Mouse (Mus musculus) limb, embryonic 14.5 days (tissue): Measurements from ENCODE around the gene Rap1gap2. TPM values are rescaled to one million over a fixed set of nuclear protein-coding genes. Genes with fewer than 3 reads are reported as not detected.
A peak's percentile ranks its signal among the peaks of the same experiment; 100 is the strongest.

ENCODE experiments used
- ATAC-seq: fragments of 200-750 bp; cut with Nextera tagmentation; 2 replicates; pipeline ENCODE4 v1.8.0; 2017; ENCODE audit warnings: low read depth, moderate number of reproducible peaks, moderate TSS enrichment; ENCODE audit not compliant: low FRiP score
- DNase-seq: peaks from one replicate; pipeline ENCODE4 v3.0.0-alpha.2; 2015; ENCODE audit warnings: low spot score
- H3K27ac ChIP-seq: fragments of 300-500 bp; sonication (generic); replicated peaks from 2 replicates; pipeline ENCODE4 v1.5.1; 2014; ENCODE audit warnings: low read depth, mild to moderate bottlenecking, low read length, moderate library complexity, mixed read lengths
- H3K27me3 ChIP-seq: fragments of 300-500 bp; sonication (generic); 2 replicates; pipeline ENCODE4 v1.6.1; 2014; ENCODE audit warnings: low read length, mixed read lengths; ENCODE audit not compliant: control insufficient read depth, insufficient read depth
- H3K36me3 ChIP-seq: fragments of 300-500 bp; sonication (generic); 2 replicates; pipeline ENCODE4 v1.6.1; 2014; ENCODE audit warnings: mild to moderate bottlenecking, low read length, moderate library complexity, mixed read lengths; ENCODE audit not compliant: control insufficient read depth, insufficient read depth
- H3K4me1 ChIP-seq: fragments of 300-500 bp; sonication (generic); 2 replicates; pipeline ENCODE4 v1.6.1; 2014; ENCODE audit warnings: antibody characterized with exemption, low read length, mixed read lengths; ENCODE audit not compliant: control insufficient read depth, insufficient read depth
- H3K4me2 ChIP-seq: fragments of 300-500 bp; sonication (generic); replicated peaks from 2 replicates; pipeline ENCODE4 v1.6.1; 2014; ENCODE audit warnings: low read depth, mild to moderate bottlenecking, low read length, moderate library complexity; ENCODE audit not compliant: severe bottlenecking
- H3K4me3 ChIP-seq: fragments of 300-500 bp; sonication (generic); replicated peaks from 2 replicates; pipeline ENCODE4 v1.5.1; 2014; ENCODE audit warnings: low read length
- H3K9ac ChIP-seq: fragments of 300-500 bp; sonication (generic); 2 replicates; pipeline ENCODE4 v1.6.1; 2014; ENCODE audit warnings: mild to moderate bottlenecking, low read depth, low read length, moderate library complexity; ENCODE audit not compliant: severe bottlenecking
- H3K9me3 ChIP-seq: fragments of 300-500 bp; sonication (generic); 2 replicates; pipeline ENCODE4 v1.6.1; 2016; ENCODE audit warnings: low read length; ENCODE audit not compliant: control insufficient read depth
- POLR2A ChIP-seq: fragments of 200-500 bp; IDR thresholded peaks from 2 replicates; pipeline ENCODE4 v1.8.0; 2012; ENCODE audit warnings: inconsistent platforms, mild to moderate bottlenecking, moderate library complexity, borderline replicate concordance; ENCODE audit not compliant: insufficient read depth, insufficient read length; ENCODE audit errors: extremely low read depth
- WGBS: fragments of 180-500 bp; shearing (Covaris S2); extraction: QIAGEN DNeasy Blood & Tissue Kit; methylation state at CpG from one replicate; pipeline ENCODE4 v1.1.7; 2014; 5-methylcytosine and 5-hydroxymethylcytosine counted together
- polyA plus RNA-seq, 2 experiments: library from polyadenylated mRNA; depleted of rRNA in 1 of 2; stranded (reverse) in 1 of 2; unstranded in 1 of 2; fragments of >200 nt; fragmentation: Nextera tagmentation in 1 of 2; extraction: Ambion mirVana in 1 of 2; gene quantifications; 2 replicates each; pipeline versions ENCODE4 v1.2.1 to v1.2.3; 2012 to 2014

Gene Rap1gap2
- polyA plus RNA-seq, 2 experiments, result 1.1 to 4.1 TPM

DNA sequence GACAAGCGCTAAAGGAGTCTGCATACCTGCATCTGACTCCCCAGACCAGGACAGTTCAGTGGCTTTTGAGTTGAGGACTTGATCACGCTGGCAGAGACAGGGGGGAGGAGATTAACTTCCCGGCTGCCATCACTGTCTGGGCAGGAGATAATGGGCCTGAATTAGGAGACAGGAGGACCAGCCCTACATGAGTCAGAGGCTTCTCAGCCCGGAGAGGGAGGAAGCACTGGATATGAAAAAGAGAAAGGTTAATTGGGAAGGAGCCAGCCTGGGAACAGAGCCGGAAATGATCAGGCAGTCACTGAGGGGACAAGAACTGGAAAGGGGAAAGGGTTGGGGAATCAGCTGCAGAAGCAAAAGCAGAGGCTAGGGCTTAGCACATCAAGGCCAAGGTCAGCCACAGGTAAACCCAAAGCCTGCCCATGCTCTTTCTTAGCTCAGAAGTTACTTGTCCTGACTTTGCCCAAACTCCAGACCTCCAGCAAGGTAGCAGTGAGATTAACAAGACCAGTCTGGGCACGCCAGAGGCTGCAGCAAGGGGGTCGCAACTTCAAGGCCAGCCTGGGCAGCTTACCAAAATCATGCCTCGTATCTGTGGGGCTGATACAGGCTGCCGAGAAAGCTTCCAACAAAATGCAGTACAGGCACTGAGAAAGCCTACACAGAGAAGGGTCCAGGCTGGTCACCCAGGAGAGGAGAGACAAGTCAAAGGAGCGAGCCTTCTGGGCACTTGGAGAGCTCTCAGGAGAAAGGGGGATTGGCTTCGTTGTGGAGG lies 53.1 kb downstream of the Rap1gap2 start:
- DNase-seq (peak; percentile 11), ATAC-seq (no peak)
- Histone ChIP-seq H3K27ac (no peak overlapping the region), H3K9ac (no peak overlapping the region), H3K27me3 (no peaks in the 10 kb centered on the region), H3K4me2 (no peak overlapping the region), H3K4me1 (no peaks in the 10 kb centered on the region), H3K9me3 (no peaks in the 10 kb centered on the region), H3K4me3 (no peak overlapping the region), H3K36me3 (no peaks in the 10 kb centered on the region)
- 53% methylated on average over 11 of the region's 11 CpGs for WGBS
- TF ChIP-seq POLR2A, result no peak

DNA sequence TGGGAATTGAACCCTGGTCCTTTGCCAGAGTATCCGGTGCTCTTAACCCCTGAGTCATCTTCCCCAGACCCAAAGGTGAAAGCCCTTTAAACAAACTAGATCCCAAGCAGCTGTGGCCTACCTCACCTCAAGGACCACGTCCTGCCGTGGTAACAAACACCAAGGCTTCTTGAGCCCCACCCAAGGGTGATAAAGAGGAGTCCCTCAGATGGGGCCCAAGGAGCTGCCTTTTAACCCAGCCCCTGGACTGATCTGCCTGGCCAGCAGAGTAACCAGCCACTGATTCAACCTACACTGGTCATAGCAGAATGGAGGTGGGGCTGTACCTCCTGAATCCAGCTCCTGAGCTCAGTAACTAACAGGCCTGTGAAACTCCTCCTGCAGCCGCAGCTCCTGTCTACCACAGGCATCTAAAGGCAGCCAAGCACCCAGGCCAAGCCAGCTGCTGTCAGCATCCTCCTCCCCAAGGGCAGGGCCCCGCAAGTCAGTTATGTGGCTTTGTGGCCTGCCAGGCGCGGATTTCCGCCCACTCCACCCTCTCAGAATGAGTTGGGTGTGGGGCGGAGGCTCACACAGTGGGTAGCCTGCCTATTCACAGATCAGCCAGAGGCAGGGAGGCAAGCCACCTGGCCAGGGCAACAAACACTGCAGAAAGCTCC lies 54.9 kb downstream of the Rap1gap2 start:
- H3K4me2 ChIP-seq, result no peak overlapping the region
- ATAC-seq (no peak), DNase-seq (no peak)
- H3K4me3 ChIP-seq, result no peak overlapping the region
- 50% methylated on average over 9 of the region's 9 CpGs for WGBS
- H3K9ac ChIP-seq, result no peak overlapping the region
- TF ChIP-seq POLR2A, result no peak
- no peaks in the 10 kb centered on the region for H3K36me3 ChIP-seq
- no peak overlapping the region for H3K27ac ChIP-seq
- no peaks in the 10 kb centered on the region for H3K9me3 ChIP-seq
- H3K27me3 ChIP-seq, result no peaks in the 10 kb centered on the region
- no peaks in the 10 kb centered on the region for H3K4me1 ChIP-seq

DNA sequence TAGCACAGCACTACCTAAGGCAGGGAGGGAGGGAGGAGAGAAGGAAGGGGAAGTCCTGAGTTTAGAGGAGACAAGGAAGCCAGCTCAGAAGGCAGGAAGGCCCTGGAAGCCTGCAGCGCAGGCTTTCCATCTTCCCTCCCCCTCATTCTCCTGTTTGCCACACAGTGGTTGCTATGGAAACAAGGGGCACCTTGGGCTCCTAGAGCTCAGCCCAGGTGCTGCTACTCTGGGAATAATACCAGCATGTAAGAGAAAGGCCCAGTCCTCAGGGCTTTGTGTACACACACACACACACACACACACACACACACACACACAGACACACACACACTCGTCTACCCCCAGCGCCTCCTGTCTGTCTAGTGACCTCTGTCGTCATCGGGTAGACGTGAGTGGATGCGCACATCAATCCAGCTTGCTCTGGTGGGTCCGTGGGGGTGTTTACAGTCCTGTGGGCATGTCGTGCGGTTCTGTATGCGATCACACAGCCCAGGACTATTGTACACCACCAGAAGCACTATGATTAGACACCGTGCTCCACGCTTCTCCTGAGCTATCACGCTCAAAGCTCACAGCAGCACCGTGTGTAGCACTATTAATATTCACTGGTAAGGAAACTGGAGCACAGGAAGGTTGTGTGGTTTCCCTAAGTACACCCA lies 55.9 kb downstream of the Rap1gap2 start:
- no peak for TF ChIP-seq POLR2A
- H3K4me3 ChIP-seq, result no peak overlapping the region
- H3K4me2 ChIP-seq, result no peak overlapping the region
- WGBS, result 69% methylated on average over 15 of the region's 15 CpGs
- H3K4me1 ChIP-seq, result no peaks in the 10 kb centered on the region
- H3K36me3 ChIP-seq, result no peaks in the 10 kb centered on the region
- ATAC-seq (no peak), DNase-seq (peak; percentile 12)
- H3K9ac ChIP-seq, result no peak overlapping the region
- no peaks in the 10 kb centered on the region for H3K9me3 ChIP-seq
- no peaks in the 10 kb centered on the region for H3K27me3 ChIP-seq
- no peak overlapping the region for H3K27ac ChIP-seq

DNA sequence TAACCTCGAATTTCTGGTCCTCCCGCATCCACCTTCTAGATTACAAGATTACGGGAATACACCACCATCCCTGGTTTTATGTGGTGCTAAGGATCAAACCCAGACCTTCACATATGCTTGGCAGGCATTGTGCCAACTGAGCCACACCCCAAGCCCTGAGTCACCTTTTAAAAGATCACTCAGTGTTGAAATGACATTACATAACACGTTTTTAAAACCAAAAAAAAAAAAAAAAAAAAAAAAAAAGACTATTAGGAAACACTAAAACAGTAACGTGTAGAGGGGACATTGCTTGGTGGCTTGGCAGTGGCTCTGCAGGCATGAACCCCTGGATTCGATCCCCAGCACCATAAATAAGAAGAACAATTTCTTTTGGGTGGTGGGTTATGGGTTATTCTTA lies 59.1 kb downstream of the Rap1gap2 start:
- DNase-seq, result no peak
- no peaks in the 10 kb centered on the region for H3K36me3 ChIP-seq
- H3K9ac ChIP-seq, result no peak overlapping the region
- H3K27ac ChIP-seq, result no peak overlapping the region
- TF ChIP-seq POLR2A, result no peak
- no peak overlapping the region for H3K4me3 ChIP-seq
- H3K27me3 ChIP-seq, result no peaks in the 10 kb centered on the region
- 59% methylated on average over 6 of the region's 6 CpGs for WGBS
- H3K9me3 ChIP-seq, result no peaks in the 10 kb centered on the region
- ATAC-seq, result no peak
- H3K4me1 ChIP-seq, result peaks cover 3% of the 10 kb centered on the region; the same call in 1 of the 2 replicates
- H3K4me2 ChIP-seq, result no peak overlapping the region

DNA sequence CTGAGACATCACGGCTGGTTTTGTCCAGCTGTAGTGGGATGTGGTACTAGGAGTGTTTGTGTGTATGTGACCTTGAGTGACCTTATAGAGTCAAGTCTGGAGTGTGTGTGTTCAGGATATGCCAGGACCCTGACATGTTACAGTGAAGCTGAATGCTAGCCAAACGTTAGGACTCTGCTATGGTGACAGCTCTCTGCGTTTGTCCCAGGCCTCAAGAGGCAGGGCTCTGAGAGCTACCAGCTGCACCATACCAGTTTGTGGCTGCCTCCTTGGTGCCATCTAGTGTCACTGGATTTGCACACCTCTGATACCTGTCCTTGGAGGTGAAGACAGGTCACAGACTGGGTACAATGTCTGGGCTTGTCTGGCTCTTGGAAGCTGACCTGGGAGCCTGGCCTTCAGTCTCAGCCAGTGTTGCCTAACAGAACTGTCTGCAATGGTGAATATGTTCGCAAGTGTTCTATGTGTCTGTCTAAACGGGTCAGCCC lies 60.1 kb downstream of the Rap1gap2 start:
- Histone ChIP-seq H3K9ac (no peak overlapping the region), H3K36me3 (no peaks in the 10 kb centered on the region), H3K27ac (no peak overlapping the region), H3K4me3 (no peak overlapping the region), H3K4me2 (no peak overlapping the region), H3K9me3 (no peaks in the 10 kb centered on the region), H3K4me1 (peaks cover 3% of the 10 kb centered on the region; the same call in 1 of the 2 replicates), H3K27me3 (no peaks in the 10 kb centered on the region)
- WGBS, result 63% methylated on average over 5 of the region's 5 CpGs
- DNase-seq (no peak), ATAC-seq (no peak)
- TF ChIP-seq POLR2A, result no peak
